Mouse (Mus musculus) intestine, postnatal 0 days (tissue): Measurements from ENCODE around the gene Snn. TPM values are rescaled to one million over a fixed set of nuclear protein-coding genes. Genes with fewer than 3 reads are reported as not detected.

ENCODE experiments used
- ATAC-seq: fragments of 200-750 bp; cut with Nextera tagmentation; 2 replicates; pipeline ENCODE4 v1.8.0; 2017; ENCODE audit warnings: mild to moderate bottlenecking, moderate TSS enrichment, moderate library complexity
- H3K27ac ChIP-seq: fragments of 300-500 bp; sonication (generic); 2 replicates; pipeline ENCODE4 v1.5.1; 2014; ENCODE audit warnings: mild to moderate bottlenecking, low read depth, low read length, moderate library complexity
- H3K27me3 ChIP-seq: fragments of 300-500 bp; sonication (generic); replicated peaks from 2 replicates; pipeline ENCODE4 v1.6.1; 2014; ENCODE audit warnings: low read length, mixed read lengths; ENCODE audit not compliant: control insufficient read depth, insufficient read depth
- H3K36me3 ChIP-seq: fragments of 300-500 bp; sonication (generic); 2 replicates; pipeline ENCODE4 v1.6.1; 2014; ENCODE audit warnings: mild to moderate bottlenecking, moderate library complexity; ENCODE audit not compliant: control insufficient read depth, insufficient read depth
- H3K4me1 ChIP-seq: fragments of 300-500 bp; sonication (generic); replicated peaks from 2 replicates; pipeline ENCODE4 v1.6.1; 2014; ENCODE audit warnings: antibody characterized with exemption, low read length, mixed read lengths; ENCODE audit not compliant: control insufficient read depth, insufficient read depth
- H3K4me2 ChIP-seq: fragments of 300-500 bp; sonication (generic); replicated peaks from 2 replicates; pipeline ENCODE4 v1.6.1; 2014; ENCODE audit warnings: low read depth, mild to moderate bottlenecking, moderate library complexity
- H3K4me3 ChIP-seq: fragments of 300-500 bp; sonication (generic); 2 replicates; pipeline ENCODE4 v1.5.1; 2014; ENCODE audit warnings: low read depth, low read length
- H3K9ac ChIP-seq: fragments of 300-500 bp; sonication (generic); 2 replicates; pipeline ENCODE4 v1.6.1; 2014; ENCODE audit warnings: mild to moderate bottlenecking, low read depth, low read length
- H3K9me3 ChIP-seq: fragments of 300-500 bp; sonication (generic); 2 replicates; pipeline ENCODE4 v1.6.1; 2016; ENCODE audit warnings: mixed run types; ENCODE audit not compliant: control insufficient read depth
- CTCF ChIP-seq: sonication (generic); IDR thresholded peaks from 2 replicates; pipeline ENCODE4 v1.5.1; 2016; ENCODE audit warnings: low read depth, mild to moderate bottlenecking, control low read depth, antibody characterized with exemption, moderate library complexity
- WGBS: fragments of 180-500 bp; shearing (Covaris S2); extraction: QIAGEN DNeasy Blood & Tissue Kit; methylation state at CpG from one replicate; pipeline ENCODE4 v1.1.7; 2014; 5-methylcytosine and 5-hydroxymethylcytosine counted together
- polyA plus RNA-seq: library from polyadenylated mRNA; unstranded; fragments of >200 nt; fragmentation: Nextera tagmentation; extraction: Ambion mirVana; gene quantifications from 2 replicates; pipeline ENCODE4 v1.2.1, GENCODE M21; 2015

Snn gene
- polyA plus RNA-seq, 1 experiment from 2014 or later: 8.9 TPM

DNA sequence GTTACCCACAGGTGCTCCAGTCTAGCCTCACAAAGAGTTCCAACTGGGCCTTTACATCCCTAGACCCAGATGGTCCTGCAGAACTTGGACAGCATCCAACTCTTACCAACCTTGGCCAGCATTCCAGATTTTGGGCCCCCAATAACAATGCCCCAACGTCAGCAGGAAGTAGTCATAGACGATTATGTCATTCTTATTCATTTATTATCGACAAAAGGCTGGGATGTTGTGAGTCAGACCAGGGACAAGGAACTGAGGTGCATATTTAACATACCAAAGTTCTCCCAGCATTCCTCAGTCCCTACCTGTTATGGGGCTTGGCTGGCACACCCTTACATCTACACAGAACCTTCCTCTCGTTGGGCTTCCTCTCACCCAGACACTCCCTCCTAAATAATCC lies 44.4 kb upstream of the Snn start:
- Histone ChIP-seq H3K27ac (no peak overlapping the region), H3K4me3 (no peak overlapping the region), H3K4me2 (no peak overlapping the region), H3K27me3 (no peaks in the 10 kb centered on the region), H3K4me1 (no peaks in the 10 kb centered on the region; the same call in 1 of the 2 replicates), H3K9me3 (no peaks in the 10 kb centered on the region), H3K36me3 (no peaks in the 10 kb centered on the region), H3K9ac (no peak overlapping the region)
- TF ChIP-seq CTCF: no peak
- WGBS: 46% methylated on average over 4 of the region's 4 CpGs
- ATAC-seq: 0 out of 2 replicates have a peak, but pooled peaks have one; percentile 23

DNA sequence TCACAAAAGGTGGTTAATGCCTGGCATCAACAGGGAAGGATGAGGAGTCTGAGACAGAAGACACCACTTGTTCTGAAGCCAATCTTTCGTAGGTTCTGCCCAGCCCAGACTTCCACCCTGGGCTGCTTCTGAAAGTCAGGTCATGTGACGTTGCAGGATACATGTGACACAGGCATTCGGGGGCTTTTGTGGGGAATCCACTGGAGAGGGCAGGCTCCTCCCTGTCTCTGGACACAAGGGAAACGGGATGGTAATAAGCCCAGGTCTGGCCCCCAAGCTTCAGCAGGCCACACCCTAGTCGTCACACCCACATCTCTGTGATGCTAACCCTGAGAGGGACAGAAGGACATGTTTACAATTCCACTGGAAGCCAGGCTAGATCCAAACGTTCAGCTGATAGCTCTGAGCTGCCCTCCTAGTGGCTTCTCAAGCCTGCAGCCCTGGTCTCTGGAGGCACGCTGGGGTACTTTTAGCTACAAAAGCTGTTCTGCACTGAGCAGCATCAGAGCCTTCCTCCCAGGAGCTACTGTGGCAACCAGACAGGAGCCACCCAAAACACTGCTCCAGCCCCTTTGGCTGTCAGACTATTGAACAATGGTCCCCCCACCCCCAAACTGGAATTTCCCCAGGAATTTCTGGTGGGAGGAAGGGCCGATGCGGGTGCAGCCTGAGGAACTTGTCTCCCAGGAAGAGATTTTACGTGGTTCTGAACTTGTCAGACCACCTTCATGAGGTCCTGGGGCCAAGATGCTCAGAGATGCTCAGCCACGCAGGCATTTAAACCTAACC lies 42.7 kb upstream of the Snn start:
- H3K36me3 ChIP-seq: no peaks in the 10 kb centered on the region
- no peaks in the 10 kb centered on the region for H3K27me3 ChIP-seq
- TF ChIP-seq CTCF: no peak
- H3K9me3 ChIP-seq: no peaks in the 10 kb centered on the region
- ATAC-seq: peak; percentile 28; the same call in 1 of the 2 replicates
- WGBS: 35% methylated on average over 11 of the region's 11 CpGs
- no peak overlapping the region for H3K9ac ChIP-seq
- no peaks in the 10 kb centered on the region for H3K4me1 ChIP-seq
- H3K4me2 ChIP-seq: no peak overlapping the region
- no peak overlapping the region for H3K4me3 ChIP-seq
- no peak overlapping the region for H3K27ac ChIP-seq

DNA sequence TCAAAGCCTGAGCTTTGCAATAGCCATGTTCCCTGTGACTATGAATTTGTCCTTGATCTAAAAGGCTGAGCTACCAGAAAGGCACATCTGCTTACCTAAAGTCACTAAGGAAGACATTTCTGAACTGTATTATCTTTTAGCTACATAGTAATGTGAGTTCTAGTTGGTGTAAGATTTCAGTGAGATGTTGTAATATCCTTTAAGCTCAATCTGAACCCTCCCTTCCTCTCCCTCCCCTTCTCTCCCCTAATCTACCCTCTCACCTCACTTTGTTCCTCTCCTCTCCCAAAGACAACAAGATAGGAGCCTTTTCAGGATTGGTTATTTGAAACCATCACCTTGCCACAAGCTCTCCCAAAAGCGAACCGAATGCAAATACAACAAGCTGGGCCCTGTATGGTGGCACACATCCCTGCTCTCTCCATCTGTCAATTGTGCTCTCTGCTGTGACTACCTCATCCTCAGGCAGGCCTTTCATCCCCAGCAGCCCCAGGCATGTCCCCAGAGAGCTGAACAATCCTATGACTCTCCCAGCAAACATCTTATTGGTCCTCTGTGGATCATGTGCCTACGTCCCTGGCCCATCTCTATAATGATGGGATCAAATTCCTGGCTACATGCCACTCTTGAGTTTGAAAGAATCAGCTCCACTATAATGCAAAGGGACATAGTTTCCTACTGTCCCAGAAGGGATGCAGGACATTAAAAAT lies 39.2 kb upstream of the Snn start:
- 63% methylated on average over 3 of the region's 3 CpGs for WGBS
- no peak for ATAC-seq

DNA sequence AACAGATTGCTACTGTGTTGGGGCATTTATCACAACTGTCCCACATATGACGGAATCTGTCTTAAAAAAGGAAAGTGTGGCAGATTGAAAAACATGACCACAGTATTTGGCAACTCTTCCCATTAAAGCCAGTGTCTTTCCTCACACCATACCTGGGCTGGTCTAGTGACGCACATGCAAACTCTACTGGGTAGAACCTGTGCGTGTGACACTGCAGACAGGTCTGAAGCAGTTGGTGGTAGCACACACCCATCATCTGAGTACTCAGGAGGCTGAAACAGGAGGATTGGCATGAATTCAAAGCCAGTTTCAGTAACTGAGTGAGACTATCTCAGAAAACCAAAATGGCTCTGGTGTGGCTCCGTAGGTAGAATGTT lies 38.6 kb upstream of the Snn start:
- Histone ChIP-seq H3K4me3 (no peak overlapping the region), H3K36me3 (no peaks in the 10 kb centered on the region), H3K4me2 (no peak overlapping the region), H3K27me3 (no peaks in the 10 kb centered on the region), H3K27ac (no peak overlapping the region), H3K9me3 (no peaks in the 10 kb centered on the region), H3K4me1 (no peaks in the 10 kb centered on the region), H3K9ac (no peak overlapping the region)
- ATAC-seq: no peak
- no peak for TF ChIP-seq CTCF
- 88% methylated on average over 4 of the region's 4 CpGs for WGBS

More for the DNA sequence above, 39.2 kb upstream of the Snn start:
- H3K9ac ChIP-seq: no peak overlapping the region
- no peaks in the 10 kb centered on the region for H3K36me3 ChIP-seq
- H3K4me3 ChIP-seq: no peak overlapping the region
- H3K4me1 ChIP-seq: no peaks in the 10 kb centered on the region
- no peak overlapping the region for H3K4me2 ChIP-seq
- H3K27ac ChIP-seq: no peak overlapping the region
- H3K9me3 ChIP-seq: no peaks in the 10 kb centered on the region
- H3K27me3 ChIP-seq: no peaks in the 10 kb centered on the region
- TF ChIP-seq CTCF: no peak

DNA sequence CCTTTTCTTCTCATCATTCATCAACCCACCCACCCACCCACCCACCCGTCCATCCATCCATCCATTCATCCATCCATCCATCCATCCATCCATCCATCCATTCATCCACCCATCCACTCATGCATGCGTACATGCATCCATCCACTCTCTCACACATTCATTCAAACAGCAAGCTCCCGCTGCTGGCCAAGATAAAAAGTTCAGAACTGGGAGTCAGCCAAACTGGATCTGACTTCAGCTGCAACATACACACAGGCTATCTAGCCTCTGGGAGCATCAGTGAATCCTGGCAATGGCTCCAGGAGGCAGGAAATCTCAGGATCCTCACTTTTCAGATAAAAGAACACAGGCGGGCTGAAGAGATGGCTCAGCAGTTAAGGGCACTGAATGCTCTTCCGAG lies 37.1 kb upstream of the Snn start:
- no peaks in the 10 kb centered on the region for H3K4me1 ChIP-seq
- no peaks in the 10 kb centered on the region for H3K9me3 ChIP-seq
- H3K27ac ChIP-seq: no peak overlapping the region
- H3K36me3 ChIP-seq: no peaks in the 10 kb centered on the region
- TF ChIP-seq CTCF: peak; percentile 37; the same call in 1 of the 2 replicates
- no peaks in the 10 kb centered on the region for H3K27me3 ChIP-seq
- H3K9ac ChIP-seq: no peak overlapping the region
- H3K4me3 ChIP-seq: no peak overlapping the region
- H3K4me2 ChIP-seq: no peak overlapping the region
- WGBS: 75% methylated on average over 5 of the region's 5 CpGs
- no peak for ATAC-seq

DNA sequence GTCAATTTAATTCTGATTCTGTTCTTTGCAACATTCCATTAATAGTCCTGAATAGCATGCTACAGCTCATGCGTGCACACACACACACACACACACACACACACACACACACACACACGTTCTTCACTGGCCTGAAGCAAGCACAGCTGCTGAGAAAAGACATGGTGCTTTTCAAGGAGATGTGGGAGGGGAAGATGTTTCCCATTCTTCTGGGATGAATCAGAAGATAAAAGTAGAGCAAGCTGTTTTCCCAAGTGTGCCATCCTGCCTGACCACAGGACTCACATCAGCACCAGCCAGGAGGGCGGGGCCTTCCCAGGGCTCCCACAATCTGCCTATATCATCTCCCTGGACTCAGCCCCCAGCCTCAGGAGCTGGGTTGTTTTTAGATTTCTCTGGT lies 35.9 kb upstream of the Snn start:
- no peak overlapping the region for H3K27ac ChIP-seq
- 70% methylated on average over 3 of the region's 3 CpGs for WGBS
- no peak overlapping the region for H3K9ac ChIP-seq
- no peaks in the 10 kb centered on the region for H3K9me3 ChIP-seq
- H3K27me3 ChIP-seq: no peaks in the 10 kb centered on the region
- no peak for TF ChIP-seq CTCF
- no peaks in the 10 kb centered on the region for H3K4me1 ChIP-seq
- no peak overlapping the region for H3K4me3 ChIP-seq
- ATAC-seq: 0 out of 2 replicates have a peak, but pooled peaks have one; percentile 42
- H3K4me2 ChIP-seq: no peak overlapping the region
- H3K36me3 ChIP-seq: no peaks in the 10 kb centered on the region
